Mouse (Mus musculus): Measurements from ENCODE around the gene Ifnk.

- TF ChIP-seq CTCF (IDR thresholded peaks at IDR 0.05; ENCODE audit: borderline replicate concordance, insufficient read depth, low read length) (no peak), POLR2A (IDR thresholded peaks at IDR 0.05; ENCODE audit: low read depth, low read length) (no peak)
Measured at GRCm38 (mm10) chr4:35117144-35117543, 34.7 kb upstream of the Ifnk start.

Data from embryonic fibroblast, embryonic 13.5 days (primary cell).